Mouse (Mus musculus): ENCODE measurements around the gene Rnf157. TPM values are rescaled to one million over a fixed set of nuclear protein-coding genes. Genes with fewer than 3 reads are reported as not detected.

Gene Rnf157
- polyA plus RNA-seq, 2 experiments, result 17.3 to 20.1 TPM

GRCm38 (mm10) chr11:116358926-116359637 lies 53.8 kb downstream of the Rnf157 start:
- ATAC-seq (ENCODE audit: low FRiP score, low read depth) (no peak), DNase-seq (ENCODE audit: low spot score) (no peak)
- Histone ChIP-seq H3K27me3 (ENCODE audit: control insufficient read depth, insufficient read depth, low read length) (no peaks in the 10 kb centered on the region), H3K9ac (ENCODE audit: low read depth, low read length, severe bottlenecking) (no peak overlapping the region), H3K4me2 (replicated peaks; ENCODE audit: low read depth, low read length, severe bottlenecking) (no peak overlapping the region), H3K4me3 (replicated peaks; ENCODE audit: low read length) (no peak overlapping the region), H3K27ac (replicated peaks; ENCODE audit: low read depth, low read length) (no peak overlapping the region), H3K36me3 (ENCODE audit: control insufficient read depth, insufficient read depth, low read length) (peaks cover 50% of the 10 kb centered on the region), H3K4me1 (ENCODE audit: control insufficient read depth, insufficient read depth, low read length) (no peaks in the 10 kb centered on the region), H3K9me3 (ENCODE audit: control insufficient read depth, low read length) (no peaks in the 10 kb centered on the region)
- WGBS, result 59% methylated on average over 15 of the region's 15 CpGs
- TF ChIP-seq POLR2A (IDR thresholded peaks at IDR 0.05; ENCODE audit: borderline replicate concordance, extremely low read depth, insufficient read depth, insufficient read length), result no peak

GRCm38 (mm10) chr11:116354521-116354920 lies 58.3 kb downstream of the Rnf157 start:
- H3K4me1 ChIP-seq (ENCODE audit: control insufficient read depth, insufficient read depth, low read length), result no peaks in the 10 kb centered on the region
- H3K36me3 ChIP-seq (ENCODE audit: control insufficient read depth, insufficient read depth, low read length), result peaks cover 54% of the 10 kb centered on the region
- ATAC-seq (ENCODE audit: low FRiP score, low read depth) (no peak), DNase-seq (ENCODE audit: low spot score) (no peak)
- no peaks in the 10 kb centered on the region for H3K27me3 ChIP-seq (ENCODE audit: control insufficient read depth, insufficient read depth, low read length)
- no peak overlapping the region for H3K4me3 ChIP-seq (replicated peaks; ENCODE audit: low read length)
- no peak overlapping the region for H3K4me2 ChIP-seq (replicated peaks; ENCODE audit: low read depth, low read length, severe bottlenecking)
- TF ChIP-seq POLR2A (IDR thresholded peaks at IDR 0.05; ENCODE audit: borderline replicate concordance, extremely low read depth, insufficient read depth, insufficient read length), result no peak
- WGBS, result 36% methylated on average over 17 of the region's 17 CpGs
- no peaks in the 10 kb centered on the region for H3K9me3 ChIP-seq (ENCODE audit: control insufficient read depth, low read length)
- no peak overlapping the region for H3K9ac ChIP-seq (ENCODE audit: low read depth, low read length, severe bottlenecking)
- H3K27ac ChIP-seq (replicated peaks; ENCODE audit: low read depth, low read length), result no peak overlapping the region

- TF ChIP-seq POLR2A (IDR thresholded peaks at IDR 0.05; ENCODE audit: borderline replicate concordance, extremely low read depth, insufficient read depth, insufficient read length), result no peak
- peaks cover 53% of the 10 kb centered on the region for H3K36me3 ChIP-seq (ENCODE audit: control insufficient read depth, insufficient read depth, low read length)
- DNase-seq (ENCODE audit: low spot score) (no peak), ATAC-seq (ENCODE audit: low FRiP score, low read depth) (no peak)
- no peak overlapping the region for H3K9ac ChIP-seq (ENCODE audit: low read depth, low read length, severe bottlenecking)
- H3K27me3 ChIP-seq (ENCODE audit: control insufficient read depth, insufficient read depth, low read length), result no peaks in the 10 kb centered on the region
- no peaks in the 10 kb centered on the region for H3K4me1 ChIP-seq (ENCODE audit: control insufficient read depth, insufficient read depth, low read length)
- 91% methylated on average over 8 of the region's 8 CpGs for WGBS
- no peak overlapping the region for H3K4me2 ChIP-seq (replicated peaks; ENCODE audit: low read depth, low read length, severe bottlenecking)
- no peaks in the 10 kb centered on the region for H3K9me3 ChIP-seq (ENCODE audit: control insufficient read depth, low read length)
- H3K27ac ChIP-seq (replicated peaks; ENCODE audit: low read depth, low read length), result no peak overlapping the region
- H3K4me3 ChIP-seq (replicated peaks; ENCODE audit: low read length), result no peak overlapping the region
These were observed 59.3 kb downstream of the Rnf157 start for GRCm38 (mm10) chr11:116353535-116353934.

- Histone ChIP-seq H3K36me3 (ENCODE audit: control insufficient read depth, insufficient read depth, low read length) (peaks cover 69% of the 10 kb centered on the region), H3K9me3 (ENCODE audit: control insufficient read depth, low read length) (no peaks in the 10 kb centered on the region), H3K27ac (replicated peaks; ENCODE audit: low read depth, low read length) (no peak overlapping the region), H3K9ac (ENCODE audit: low read depth, low read length, severe bottlenecking) (no peak overlapping the region), H3K27me3 (ENCODE audit: control insufficient read depth, insufficient read depth, low read length) (no peaks in the 10 kb centered on the region), H3K4me2 (replicated peaks; ENCODE audit: low read depth, low read length, severe bottlenecking) (no peak overlapping the region), H3K4me3 (replicated peaks; ENCODE audit: low read length) (no peak overlapping the region), H3K4me1 (ENCODE audit: control insufficient read depth, insufficient read depth, low read length) (no peaks in the 10 kb centered on the region)
- TF ChIP-seq POLR2A (IDR thresholded peaks at IDR 0.05; ENCODE audit: borderline replicate concordance, extremely low read depth, insufficient read depth, insufficient read length), result no peak
- DNase-seq (ENCODE audit: low spot score) (no peak), ATAC-seq (ENCODE audit: low FRiP score, low read depth) (no peak)
- 92% methylated on average over 5 of the region's 5 CpGs for WGBS
These were observed 61.5 kb downstream of the Rnf157 start for GRCm38 (mm10) chr11:116351294-116351693.

GRCm38 (mm10) chr11:116347955-116348354 lies 64.9 kb downstream of the Rnf157 start:
- ATAC-seq (ENCODE audit: low FRiP score, low read depth) (no peak), DNase-seq (ENCODE audit: low spot score) (no peak)
- peaks cover 69% of the 10 kb centered on the region for H3K36me3 ChIP-seq (ENCODE audit: control insufficient read depth, insufficient read depth, low read length)
- no peaks in the 10 kb centered on the region for H3K9me3 ChIP-seq (ENCODE audit: control insufficient read depth, low read length)
- H3K4me3 ChIP-seq (replicated peaks; ENCODE audit: low read length), result no peak overlapping the region
- no peak overlapping the region for H3K9ac ChIP-seq (ENCODE audit: low read depth, low read length, severe bottlenecking)
- H3K4me2 ChIP-seq (replicated peaks; ENCODE audit: low read depth, low read length, severe bottlenecking), result no peak overlapping the region
- H3K4me1 ChIP-seq (ENCODE audit: control insufficient read depth, insufficient read depth, low read length), result no peaks in the 10 kb centered on the region
- H3K27me3 ChIP-seq (ENCODE audit: control insufficient read depth, insufficient read depth, low read length), result no peaks in the 10 kb centered on the region
- WGBS, result 72% methylated on average over 5 of the region's 5 CpGs
- no peak overlapping the region for H3K27ac ChIP-seq (replicated peaks; ENCODE audit: low read depth, low read length)
- no peak for TF ChIP-seq POLR2A (IDR thresholded peaks at IDR 0.05; ENCODE audit: borderline replicate concordance, extremely low read depth, insufficient read depth, insufficient read length)
